Mouse (Mus musculus): Measurements from ENCODE around the gene Emc10. TPM values are rescaled to one million over a fixed set of nuclear protein-coding genes. Genes with fewer than 3 reads are reported as not detected.

The Emc10 gene
- total RNA-seq (2014; rRNA removed): 247 and 273 TPM in 2 replicates
- 150 and 154 TPM in 2 replicates for polyA plus RNA-seq (2015; fragmentation: Nextera tagmentation; extraction: Ambion mirVana)

DNA sequence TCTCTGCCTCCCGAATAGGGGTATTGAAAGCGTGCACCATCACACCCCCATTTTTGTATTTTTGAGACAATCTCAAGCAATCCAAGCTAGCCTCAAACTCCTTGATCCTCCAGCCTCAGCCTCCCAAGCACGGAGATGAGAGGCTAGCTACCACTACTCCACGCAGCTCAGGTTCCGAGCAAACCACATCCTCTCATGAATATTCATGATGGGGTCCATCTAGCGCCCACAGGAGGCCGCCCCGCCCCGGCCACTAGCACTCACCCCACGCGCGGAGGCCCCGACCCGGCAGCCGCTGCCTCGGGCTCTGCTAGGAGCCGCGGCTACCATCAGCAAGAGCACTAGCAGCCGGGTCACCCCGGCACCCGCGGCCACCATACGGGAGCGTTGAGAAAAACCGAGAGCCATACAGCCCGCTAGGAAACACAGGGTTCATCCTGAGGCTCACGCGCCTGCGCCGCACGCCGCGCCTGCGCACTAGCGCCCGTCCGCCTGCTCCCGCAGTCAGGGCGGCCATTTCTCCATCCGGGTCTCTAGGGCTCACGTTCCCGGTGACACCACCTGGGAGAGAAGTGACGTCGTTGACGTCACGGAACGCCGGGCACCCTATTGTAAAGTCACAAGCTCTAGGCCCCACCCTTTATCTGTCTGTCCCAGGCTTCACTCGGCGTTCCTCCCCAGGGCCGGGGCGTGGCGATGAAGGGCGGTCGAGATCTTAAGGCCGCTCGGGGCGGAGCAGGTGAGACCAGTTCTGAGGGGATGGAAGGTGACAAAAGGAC is at the start of gene Emc10, which contains the start of gene Fam71e1:
Emc10 (minus strand) TSS at position 538 of the 779 bp plus-strand sequence.
Fam71e1 (plus strand) TSS at position 590 of the 779 bp plus-strand sequence.
- WGBS: under 1% methylated on average over 58 of the region's 58 CpGs
- ATAC-seq (ENCODE audit: low FRiP score): peak; percentile 96

DNA sequence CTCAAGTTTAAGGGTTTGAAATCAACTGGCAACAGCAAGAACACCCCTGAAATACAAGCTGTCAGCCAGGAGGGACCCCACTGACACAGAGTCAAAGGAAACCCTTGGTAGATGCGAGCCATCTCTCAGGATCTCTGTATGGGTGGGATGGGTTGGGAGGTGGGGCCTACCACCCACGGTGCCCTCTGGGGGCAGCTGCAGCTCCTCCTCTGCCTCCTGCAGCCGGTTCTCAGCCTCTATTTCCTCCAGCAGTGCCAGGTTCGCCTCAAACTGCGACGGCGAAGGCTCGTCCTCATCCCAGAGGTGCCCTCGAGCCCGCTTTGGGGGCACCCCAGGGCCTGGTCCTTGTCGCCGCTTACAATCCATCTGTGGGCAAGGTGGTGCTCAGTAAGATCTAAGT is 46.7 kb upstream of the Emc10 start:
- DNase-seq (ENCODE audit: low spot score) (no peak), ATAC-seq (ENCODE audit: low FRiP score) (no peak)
- WGBS: 77% methylated on average over 12 of the region's 12 CpGs
- Histone ChIP-seq H3K4me3 (ENCODE audit: low read depth, low read length) (no peak overlapping the region), H3K4me1 (ENCODE audit: insufficient read depth, low read length) (0 out of 2 replicates have a peak, but pooled peaks cover 5% of the 10 kb centered on the region), H3K4me2 (ENCODE audit: low read depth, low read length, poor library complexity, severe bottlenecking) (no peak overlapping the region), H3K27ac (ENCODE audit: low read depth, low read length) (no peak overlapping the region), H3K9me3 (ENCODE audit: low read length) (no peaks in the 10 kb centered on the region), H3K27me3 (ENCODE audit: insufficient read depth, low read length) (no peaks in the 10 kb centered on the region), H3K36me3 (ENCODE audit: insufficient read depth, low read length) (peaks cover 19% of the 10 kb centered on the region), H3K9ac (replicated peaks; ENCODE audit: low read length, poor library complexity, severe bottlenecking) (no peak overlapping the region)
- no peak for TF ChIP-seq CTCF (IDR thresholded peaks at IDR 0.05)

More for the DNA sequence above, at the start of gene Emc10, which contains the start of gene Fam71e1:
- Histone ChIP-seq H3K9me3 (ENCODE audit: low read length) (no peaks in the 10 kb centered on the region), H3K4me2 (ENCODE audit: low read depth, low read length, poor library complexity, severe bottlenecking) (peak within 1 kb of the TSS; percentile 91), H3K4me1 (ENCODE audit: insufficient read depth, low read length) (peaks cover 8% of the 10 kb centered on the region), H3K36me3 (ENCODE audit: insufficient read depth, low read length) (peaks cover 17% of the 10 kb centered on the region), H3K27ac (ENCODE audit: low read depth, low read length) (peak within 1 kb of the TSS; percentile 97), H3K4me3 (ENCODE audit: low read depth, low read length) (peak within 1 kb of the TSS; percentile 70), H3K9ac (replicated peaks; ENCODE audit: low read length, poor library complexity, severe bottlenecking) (peak within 1 kb of the TSS; percentile 95), H3K27me3 (ENCODE audit: insufficient read depth, low read length) (no peaks in the 10 kb centered on the region)
- no peak; the same call in 1 of the 2 replicates for TF ChIP-seq CTCF (IDR thresholded peaks at IDR 0.05)
- peak; percentile 98 for DNase-seq (ENCODE audit: low spot score)

DNA sequence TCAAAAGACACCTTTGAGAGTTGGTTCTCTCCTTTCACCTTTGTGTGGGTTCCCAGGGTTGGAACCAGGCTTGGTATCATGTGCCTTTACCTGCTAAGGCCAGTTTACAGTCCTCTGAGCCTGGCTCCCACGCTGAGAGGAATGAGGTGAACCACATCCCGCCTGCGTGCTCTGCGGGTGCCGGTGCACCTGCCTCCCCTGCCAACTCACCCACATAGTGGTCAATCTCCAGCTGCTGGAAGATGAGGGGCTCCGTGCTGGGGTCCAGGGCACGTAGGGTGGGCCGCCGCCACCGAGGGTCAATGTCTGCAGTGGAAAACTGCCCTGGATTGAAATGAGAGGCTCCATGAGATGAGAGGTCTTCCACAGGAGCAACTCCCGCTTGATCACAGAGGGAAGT is 46.2 kb upstream of the Emc10 start:
- ATAC-seq (ENCODE audit: low FRiP score) (no peak), DNase-seq (ENCODE audit: low spot score) (no peak)
- WGBS: 96% methylated on average over 11 of the region's 11 CpGs
- Histone ChIP-seq H3K9ac (replicated peaks; ENCODE audit: low read length, poor library complexity, severe bottlenecking) (no peak overlapping the region), H3K36me3 (ENCODE audit: insufficient read depth, low read length) (peaks cover 19% of the 10 kb centered on the region), H3K27me3 (ENCODE audit: insufficient read depth, low read length) (no peaks in the 10 kb centered on the region), H3K27ac (ENCODE audit: low read depth, low read length) (no peak overlapping the region), H3K9me3 (ENCODE audit: low read length) (no peaks in the 10 kb centered on the region), H3K4me1 (ENCODE audit: insufficient read depth, low read length) (no peaks in the 10 kb centered on the region), H3K4me2 (ENCODE audit: low read depth, low read length, poor library complexity, severe bottlenecking) (no peak overlapping the region), H3K4me3 (ENCODE audit: low read depth, low read length) (no peak overlapping the region)
- TF ChIP-seq CTCF (IDR thresholded peaks at IDR 0.05): no peak

DNA sequence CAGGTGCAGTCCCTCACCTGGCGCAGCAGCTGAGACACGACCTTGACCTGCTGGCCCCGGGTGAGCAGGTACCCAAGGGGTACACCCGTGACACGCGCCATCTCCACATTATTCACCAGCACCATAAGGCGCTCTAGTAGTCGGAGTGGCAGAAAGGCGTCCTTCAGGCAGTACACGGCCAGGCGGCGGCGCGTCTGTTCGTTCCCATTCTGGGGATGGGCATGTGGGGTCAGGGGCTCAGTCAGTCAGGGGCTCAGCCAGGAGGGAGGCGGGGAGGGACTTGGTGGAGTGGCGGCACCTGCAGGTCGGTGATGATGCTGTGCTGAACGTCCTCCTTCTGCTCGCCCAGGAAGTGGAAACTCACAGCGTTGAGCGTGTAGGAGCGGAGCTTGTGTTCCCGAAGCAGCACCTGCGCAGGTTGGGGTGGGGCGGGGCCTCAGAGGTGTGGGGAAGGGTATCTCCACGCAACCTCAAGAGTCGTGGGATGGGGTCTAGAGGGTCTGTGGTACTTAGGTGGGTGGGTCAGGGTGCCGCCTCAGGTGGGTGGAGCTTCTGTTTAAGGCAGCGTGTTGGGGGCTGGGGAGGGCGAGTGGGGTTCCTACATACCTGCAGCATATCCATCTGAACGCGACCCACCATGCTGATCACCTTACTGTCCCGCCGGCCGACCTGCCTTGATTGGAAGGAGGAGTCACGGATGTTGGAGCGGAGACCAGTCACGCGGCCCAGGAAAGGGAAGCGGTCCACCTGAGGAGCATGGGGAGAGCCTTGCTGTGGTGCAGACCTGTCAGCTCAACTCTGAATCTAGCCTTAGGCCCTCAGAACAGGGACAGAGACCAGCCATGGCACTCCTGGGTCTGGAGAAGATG is 42.7 kb upstream of the Emc10 start:
- Histone ChIP-seq H3K9ac (replicated peaks; ENCODE audit: low read length, poor library complexity, severe bottlenecking) (no peak overlapping the region), H3K9me3 (ENCODE audit: low read length) (no peaks in the 10 kb centered on the region), H3K27me3 (ENCODE audit: insufficient read depth, low read length) (no peaks in the 10 kb centered on the region), H3K4me1 (ENCODE audit: insufficient read depth, low read length) (no peaks in the 10 kb centered on the region), H3K27ac (ENCODE audit: low read depth, low read length) (no peak overlapping the region), H3K36me3 (ENCODE audit: insufficient read depth, low read length) (peaks cover 19% of the 10 kb centered on the region), H3K4me2 (ENCODE audit: low read depth, low read length, poor library complexity, severe bottlenecking) (no peak overlapping the region), H3K4me3 (ENCODE audit: low read depth, low read length) (no peak overlapping the region)
- 92% methylated on average over 41 of the region's 41 CpGs for WGBS
- no peak for TF ChIP-seq CTCF (IDR thresholded peaks at IDR 0.05)
- DNase-seq (ENCODE audit: low spot score): no peak
- peak; percentile 21; the same call in 1 of the 2 replicates for ATAC-seq (ENCODE audit: low FRiP score)

DNA sequence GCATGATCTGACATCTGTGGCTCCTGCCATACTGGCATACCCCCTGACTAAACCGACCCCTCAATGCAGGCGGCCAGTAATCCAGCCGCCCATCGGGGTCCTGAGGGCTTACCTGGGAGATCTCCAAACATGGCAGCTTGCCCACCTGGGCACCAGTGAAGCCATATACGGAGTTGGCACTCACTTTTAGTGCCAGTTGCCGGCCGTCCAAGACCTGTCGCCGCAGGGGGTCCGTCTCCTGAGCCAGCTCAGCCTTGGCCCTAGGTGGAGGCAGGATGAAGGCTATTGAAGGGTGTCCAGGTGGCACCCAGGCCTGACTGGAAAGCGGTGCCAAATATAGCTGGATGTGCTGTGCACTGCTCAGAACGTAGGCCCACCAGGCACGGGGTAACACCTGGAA is 41.2 kb upstream of the Emc10 start:
- Histone ChIP-seq H3K9ac (replicated peaks; ENCODE audit: low read length, poor library complexity, severe bottlenecking) (no peak overlapping the region), H3K27ac (ENCODE audit: low read depth, low read length) (no peak overlapping the region), H3K9me3 (ENCODE audit: low read length) (no peaks in the 10 kb centered on the region), H3K4me1 (ENCODE audit: insufficient read depth, low read length) (no peaks in the 10 kb centered on the region), H3K36me3 (ENCODE audit: insufficient read depth, low read length) (peaks cover 18% of the 10 kb centered on the region), H3K4me3 (ENCODE audit: low read depth, low read length) (no peak overlapping the region), H3K4me2 (ENCODE audit: low read depth, low read length, poor library complexity, severe bottlenecking) (no peak overlapping the region), H3K27me3 (ENCODE audit: insufficient read depth, low read length) (no peaks in the 10 kb centered on the region)
- ATAC-seq (ENCODE audit: low FRiP score) (no peak), DNase-seq (ENCODE audit: low spot score) (no peak)
- no peak for TF ChIP-seq CTCF (IDR thresholded peaks at IDR 0.05)
- WGBS: 90% methylated on average over 13 of the region's 13 CpGs
